Mouse (Mus musculus) T-helper 17 cell (primary cell): ENCODE data around the gene Bsg.

Experiments used
- in situ Hi-C, 2 experiments: fragments of 300-600 bp; cut with MboI, MseI; formaldehyde crosslinking; loops; 1 replicate in 1 of 2; 2 replicates in 1 of 2; pipeline ENCODE4 v1.15.1; 2025; ENCODE audit warnings: high pct_unique_total_duplicates in 2 of 2

Bsg gene

GRCm38 (mm10) chr10:79723692-79724091 is 19.4 kb downstream of the Bsg start:
- in situ Hi-C loops = loop anchor here in 1 of 2 experiments (25.0 kb wide), 1 partner anchor 1736 kb away; the partner anchor contains the start of gene 1810043G02Rik

GRCm38 (mm10) chr10:79726090-79726489 is 21.8 kb downstream of the Bsg start:
- in situ Hi-C loops = no loop called here

GRCm38 (mm10) chr10:79728323-79729249 is 24.3 kb downstream of the Bsg start:
- in situ Hi-C loops = no loop called here

GRCm38 (mm10) chr10:79729357-79729965 is 25.2 kb downstream of the Bsg start:
- in situ Hi-C loops = no loop called here

- in situ Hi-C loops = no loop called here
Observed at GRCm38 (mm10) chr10:79732500-79732899, 28.2 kb downstream of the Bsg start.

- in situ Hi-C loops = no loop called here
Observed at GRCm38 (mm10) chr10:79733847-79734246, 29.6 kb downstream of the Bsg start.

GRCm38 (mm10) chr10:79735361-79735760 is 31.1 kb downstream of the Bsg start:
- in situ Hi-C loops = no loop called here

- in situ Hi-C loops = no loop called here
Observed at GRCm38 (mm10) chr10:79736706-79737105, 32.4 kb downstream of the Bsg start.

GRCm38 (mm10) chr10:79738259-79738658 is 34.0 kb downstream of the Bsg start:
- in situ Hi-C loops = no loop called here

GRCm38 (mm10) chr10:79739234-79739633 is 34.9 kb downstream of the Bsg start:
- in situ Hi-C loops = no loop called here

- in situ Hi-C loops = loop anchor here in 1 of 2 experiments (5.0 kb wide), 1 partner anchor 639 kb away; no protein-coding TSS in a partner anchor
Observed at GRCm38 (mm10) chr10:79740863-79741262, 36.6 kb downstream of the Bsg start.

GRCm38 (mm10) chr10:79743161-79743560 is 38.9 kb downstream of the Bsg start:
- in situ Hi-C loops = loop anchor here in 1 of 2 experiments (5.0 kb wide), 1 partner anchor 641 kb away; no protein-coding TSS in a partner anchor

- in situ Hi-C loops = loop anchor here in 1 of 2 experiments (5.0 kb wide), 1 partner anchor 642 kb away; no protein-coding TSS in a partner anchor
Observed at GRCm38 (mm10) chr10:79743650-79744365, 39.5 kb downstream of the Bsg start.

- in situ Hi-C loops = no loop called here
Observed at GRCm38 (mm10) chr10:79745411-79745810, 41.1 kb downstream of the Bsg start.

- in situ Hi-C loops = no loop called here
Observed at GRCm38 (mm10) chr10:79745898-79746773, 41.8 kb downstream of the Bsg start, which contains the start of gene Polrmt. Gene Polrmt (minus strand): TSS chr10:79746581.

GRCm38 (mm10) chr10:79746774-79747151 is 42.5 kb downstream of the Bsg start:
- in situ Hi-C loops = no loop called here

GRCm38 (mm10) chr10:79748496-79748895 is 44.2 kb downstream of the Bsg start:
- in situ Hi-C loops = no loop called here

- in situ Hi-C loops = no loop called here
Observed at GRCm38 (mm10) chr10:79754856-79755516, 50.7 kb downstream of the Bsg start, which contains the start of gene Fgf22. Gene Fgf22 (plus strand): TSS chr10:79755076.

- in situ Hi-C loops = no loop called here
Observed at GRCm38 (mm10) chr10:79755854-79756253, 51.6 kb downstream of the Bsg start.

GRCm38 (mm10) chr10:79756660-79757059 is 52.4 kb downstream of the Bsg start:
- in situ Hi-C loops = no loop called here
